Mouse (Mus musculus) G1E (cell line): ENCODE results near the gene Gys2.

Experiments
- CTCF ChIP-seq: IDR thresholded peaks from 2 replicates; pipeline ENCODE4 v1.5.1; 2012; ENCODE audit warnings: low read depth, low read length, inconsistent platforms, mixed read lengths
- GATA1 ChIP-seq: IDR thresholded peaks from 2 replicates; pipeline ENCODE4 v1.6.1; 2012; ENCODE audit warnings: borderline replicate concordance, low read length, inconsistent platforms, mixed read lengths
- POLR2AphosphoS5 ChIP-seq: IDR thresholded peaks from 2 replicates; pipeline ENCODE4 v1.6.1; 2012; ENCODE audit warnings: low read depth, low read length, inconsistent platforms; ENCODE audit not compliant: insufficient replicate concordance

GRCm38 (mm10) chr6:142386285-142387010, 86.5 kb downstream of the Gys2 start:
- TF ChIP-seq CTCF (no peak), GATA1 (no peak), POLR2AphosphoS5 (no peak)
